Mouse (Mus musculus): ENCODE measurements at regions not wholly inside any gene's neighbourhood (a gene's known extent, or its start where the extent isn't known, plus 50 kb on each side); places are given as distances from the start of the nearest gene placed in this dataset.

DNA sequence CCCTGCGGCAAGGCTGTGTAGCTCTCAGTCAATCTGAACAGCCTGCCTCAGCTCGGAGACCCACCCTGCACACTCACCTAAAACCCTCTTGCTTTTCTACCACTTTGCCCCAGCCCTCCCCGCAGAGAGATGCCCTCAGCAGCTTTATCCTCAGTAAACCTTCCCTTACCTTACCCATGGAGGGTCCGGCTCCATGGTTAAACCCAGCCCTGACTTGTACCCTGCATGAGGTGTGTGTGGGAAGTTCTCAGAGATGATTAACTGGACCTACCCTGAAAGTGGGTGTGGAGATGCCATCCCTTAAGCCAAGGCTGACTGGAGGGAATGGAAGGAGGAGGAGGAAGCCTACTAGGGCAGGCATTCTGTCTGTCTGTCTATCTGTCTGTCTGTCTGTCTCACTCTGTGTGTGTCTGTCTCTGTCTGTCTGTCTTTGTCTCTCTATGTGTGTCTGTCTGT, 362.9 kb downstream of the Ajap1 start:
- Histone ChIP-seq H3K4me3 (ENCODE audit: insufficient read depth, poor library complexity, severe bottlenecking) (no peak overlapping the region), H3K36me3 (ENCODE audit: control insufficient read depth, insufficient read depth) (no peaks in the 10 kb centered on the region), H3K27me3 (ENCODE audit: control insufficient read depth, insufficient read depth, insufficient read length) (no peaks in the 10 kb centered on the region), H3ac (ENCODE audit: control insufficient read depth, insufficient read length, low read depth) (no peak overlapping the region), H3K79me3 (ENCODE audit: low read depth) (no peaks in the 10 kb centered on the region), H3K79me2 (ENCODE audit: control insufficient read depth, insufficient read depth) (no peaks in the 10 kb centered on the region)
- TF ChIP-seq MAX (IDR thresholded peaks at IDR 0.05): no peak
- no peak for TF ChIP-seq CTCF (IDR thresholded peaks at IDR 0.05; ENCODE audit: control insufficient read depth, insufficient read depth, insufficient read length)
- TF ChIP-seq CEBPB (IDR thresholded peaks at IDR 0.05; ENCODE audit: low read depth): no peak
- no peak for TF ChIP-seq MYOG (IDR thresholded peaks at IDR 0.05; ENCODE audit: control insufficient read depth, extremely low read depth, insufficient read length)
- no peak for TF ChIP-seq MYOD1 (IDR thresholded peaks at IDR 0.05; ENCODE audit: control insufficient read depth, insufficient read length, low read depth)
- no peak for TF ChIP-seq USF1 (IDR thresholded peaks at IDR 0.05; ENCODE audit: low read depth)
- no peak for TF ChIP-seq FOSL1 (IDR thresholded peaks at IDR 0.05; ENCODE audit: insufficient read depth, low read length, poor library complexity, severe bottlenecking)

DNA sequence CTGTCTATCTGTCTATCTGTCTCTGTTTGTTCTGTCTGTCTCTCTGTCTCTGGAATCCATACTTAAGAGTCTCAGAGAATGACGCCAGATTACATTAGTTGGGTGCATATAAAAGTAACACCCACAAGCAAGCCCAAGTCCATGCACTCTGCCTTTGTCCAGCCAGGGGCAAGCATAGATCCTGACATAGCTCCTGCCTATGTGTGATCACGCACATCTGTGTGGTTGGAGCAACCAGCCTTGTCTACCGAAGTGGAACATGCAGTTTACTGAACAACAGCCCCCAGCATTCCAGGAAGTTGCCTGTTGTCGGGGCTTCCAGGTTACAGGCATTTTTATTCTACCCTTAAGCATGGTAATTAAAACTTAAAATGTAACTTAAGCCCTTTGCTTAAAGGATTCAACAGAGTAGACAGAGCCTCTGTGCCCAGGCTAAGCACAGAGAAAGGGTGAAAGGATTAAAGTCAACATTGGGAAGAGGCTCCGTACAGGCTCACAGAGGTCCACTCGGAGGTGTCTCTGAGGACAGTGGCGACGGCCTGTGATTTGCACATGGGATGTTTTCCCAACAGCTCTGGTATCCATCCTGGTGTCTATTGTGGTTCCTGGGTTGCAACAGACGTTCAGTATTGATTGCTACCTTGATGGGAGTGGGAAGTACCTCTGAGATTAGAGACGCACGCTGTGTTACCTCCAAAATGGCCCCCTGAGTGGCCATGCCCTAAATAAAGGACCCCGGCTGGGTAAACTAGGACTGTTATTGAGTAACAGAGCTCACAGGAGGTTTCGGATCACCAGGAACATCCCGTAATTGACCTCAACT, 363.6 kb downstream of the Ajap1 start:
- H3K79me2 ChIP-seq (ENCODE audit: control insufficient read depth, insufficient read depth): no peaks in the 10 kb centered on the region
- H3K79me3 ChIP-seq (ENCODE audit: low read depth): no peaks in the 10 kb centered on the region
- H3K4me3 ChIP-seq (ENCODE audit: insufficient read depth, poor library complexity, severe bottlenecking): no peak overlapping the region
- no peaks in the 10 kb centered on the region for H3K36me3 ChIP-seq (ENCODE audit: control insufficient read depth, insufficient read depth)
- no peaks in the 10 kb centered on the region for H3K27me3 ChIP-seq (ENCODE audit: control insufficient read depth, insufficient read depth, insufficient read length)
- TF ChIP-seq USF1 (IDR thresholded peaks at IDR 0.05; ENCODE audit: low read depth) (no peak), MYOD1 (IDR thresholded peaks at IDR 0.05; ENCODE audit: control insufficient read depth, insufficient read length, low read depth) (no peak), CEBPB (IDR thresholded peaks at IDR 0.05; ENCODE audit: low read depth) (no peak), MYOG (IDR thresholded peaks at IDR 0.05; ENCODE audit: control insufficient read depth, extremely low read depth, insufficient read length) (no peak), CTCF (IDR thresholded peaks at IDR 0.05; ENCODE audit: control insufficient read depth, insufficient read depth, insufficient read length) (no peak), MAX (IDR thresholded peaks at IDR 0.05) (no peak), FOSL1 (IDR thresholded peaks at IDR 0.05; ENCODE audit: insufficient read depth, low read length, poor library complexity, severe bottlenecking) (no peak)
- H3ac ChIP-seq (ENCODE audit: control insufficient read depth, insufficient read length, low read depth): no peak overlapping the region

DNA sequence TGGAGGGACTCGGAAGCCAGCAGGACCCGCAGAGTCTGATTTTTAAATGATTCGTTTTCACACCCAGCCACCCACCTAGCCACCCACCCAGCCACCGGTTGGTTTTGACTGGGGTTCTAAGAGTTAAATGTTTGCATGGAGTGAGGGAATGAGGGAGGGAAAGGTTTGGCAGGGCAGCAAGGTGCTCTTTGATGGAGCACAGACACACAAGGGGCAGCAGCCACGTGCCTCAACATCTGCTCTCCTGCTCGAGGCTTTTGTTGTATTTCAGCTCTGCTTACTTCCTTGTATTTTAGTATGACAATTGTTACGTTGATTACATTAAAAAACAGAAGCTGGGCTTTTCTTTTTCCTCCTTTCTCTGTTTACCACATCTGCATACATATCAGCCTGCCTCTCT, 367.6 kb downstream of the Ajap1 start:
- Histone ChIP-seq H3K36me3 (ENCODE audit: control insufficient read depth, insufficient read depth) (no peaks in the 10 kb centered on the region), H3K79me2 (ENCODE audit: control insufficient read depth, insufficient read depth) (no peaks in the 10 kb centered on the region)

DNA sequence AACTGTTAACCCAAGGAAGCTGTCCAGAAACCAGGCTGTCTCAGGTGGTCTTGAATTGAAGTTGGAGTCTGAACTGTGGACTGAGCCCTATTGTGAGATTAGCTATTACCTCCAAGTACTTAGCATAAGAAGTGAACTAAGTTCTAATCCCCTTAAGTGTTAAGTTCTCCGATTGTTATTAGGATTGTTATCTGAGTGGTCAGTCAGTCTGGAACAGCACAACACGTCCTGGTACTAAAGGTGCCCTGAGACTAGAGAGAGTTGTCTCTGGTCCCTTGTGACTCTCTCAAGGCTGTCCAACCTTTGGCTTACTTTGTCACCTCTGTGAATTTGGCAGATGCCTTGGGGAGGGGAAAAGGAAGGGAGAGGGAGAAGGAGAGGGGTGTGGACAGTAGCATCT, 369.0 kb downstream of the Ajap1 start:
- TF ChIP-seq MAX (IDR thresholded peaks at IDR 0.05) (no peak), MYOG (IDR thresholded peaks at IDR 0.05; ENCODE audit: control insufficient read depth, extremely low read depth, insufficient read length) (no peak), USF1 (IDR thresholded peaks at IDR 0.05; ENCODE audit: low read depth) (no peak), CEBPB (IDR thresholded peaks at IDR 0.05; ENCODE audit: low read depth) (no peak), MYOD1 (IDR thresholded peaks at IDR 0.05; ENCODE audit: control insufficient read depth, insufficient read length, low read depth) (no peak), FOSL1 (IDR thresholded peaks at IDR 0.05; ENCODE audit: insufficient read depth, low read length, poor library complexity, severe bottlenecking) (no peak), CTCF (IDR thresholded peaks at IDR 0.05; ENCODE audit: control insufficient read depth, insufficient read depth, insufficient read length) (no peak)
- Histone ChIP-seq H3K79me2 (ENCODE audit: control insufficient read depth, insufficient read depth) (no peaks in the 10 kb centered on the region), H3K79me3 (ENCODE audit: low read depth) (no peaks in the 10 kb centered on the region)

More for the DNA sequence above, 367.6 kb downstream of the Ajap1 start:
- no peak for TF ChIP-seq FOSL1 (IDR thresholded peaks at IDR 0.05; ENCODE audit: insufficient read depth, low read length, poor library complexity, severe bottlenecking)
- no peak for TF ChIP-seq MAX (IDR thresholded peaks at IDR 0.05)
- TF ChIP-seq CTCF (IDR thresholded peaks at IDR 0.05; ENCODE audit: control insufficient read depth, insufficient read depth, insufficient read length): no peak
- no peak for TF ChIP-seq CEBPB (IDR thresholded peaks at IDR 0.05; ENCODE audit: low read depth)
- no peak for TF ChIP-seq MYOG (IDR thresholded peaks at IDR 0.05; ENCODE audit: control insufficient read depth, extremely low read depth, insufficient read length)
- no peak for TF ChIP-seq USF1 (IDR thresholded peaks at IDR 0.05; ENCODE audit: low read depth)
- no peak for TF ChIP-seq MYOD1 (IDR thresholded peaks at IDR 0.05; ENCODE audit: control insufficient read depth, insufficient read length, low read depth)
- H3K27me3 ChIP-seq (ENCODE audit: control insufficient read depth, insufficient read depth, insufficient read length): no peaks in the 10 kb centered on the region
- no peaks in the 10 kb centered on the region for H3K79me3 ChIP-seq (ENCODE audit: low read depth)
- H3K4me3 ChIP-seq (ENCODE audit: insufficient read depth, poor library complexity, severe bottlenecking): no peak overlapping the region
- no peak overlapping the region for H3ac ChIP-seq (ENCODE audit: control insufficient read depth, insufficient read length, low read depth)

DNA sequence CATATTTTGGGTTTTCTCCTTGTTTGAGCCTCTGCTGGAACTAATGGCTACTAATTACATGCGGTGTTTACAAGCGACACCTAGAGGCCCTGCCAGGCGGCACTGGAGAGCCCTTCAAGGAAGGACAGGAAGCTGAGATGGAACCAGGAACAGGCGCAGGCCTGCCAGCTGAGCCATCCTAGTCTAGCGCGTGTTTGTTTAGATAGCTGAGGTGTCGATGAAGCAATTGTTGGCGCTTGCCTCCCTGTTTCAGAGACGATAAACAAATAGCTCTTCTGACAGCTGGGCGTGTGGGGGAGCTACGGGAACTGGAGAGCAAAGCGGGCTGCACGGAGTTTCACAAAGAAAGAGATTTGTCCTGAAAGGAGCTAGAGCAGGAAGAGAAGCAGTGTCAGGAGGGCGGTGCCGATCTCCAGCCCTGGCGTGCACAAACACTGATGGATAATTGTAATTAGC, 372.3 kb downstream of the Ajap1 start:
- Histone ChIP-seq H3K79me3 (ENCODE audit: low read depth) (no peaks in the 10 kb centered on the region), H3K27me3 (ENCODE audit: control insufficient read depth, insufficient read depth, insufficient read length) (no peaks in the 10 kb centered on the region), H3K79me2 (ENCODE audit: control insufficient read depth, insufficient read depth) (no peaks in the 10 kb centered on the region), H3ac (ENCODE audit: control insufficient read depth, insufficient read length, low read depth) (no peak overlapping the region), H3K36me3 (ENCODE audit: control insufficient read depth, insufficient read depth) (no peaks in the 10 kb centered on the region), H3K4me3 (ENCODE audit: insufficient read depth, poor library complexity, severe bottlenecking) (no peak overlapping the region)
- TF ChIP-seq CTCF (IDR thresholded peaks at IDR 0.05; ENCODE audit: control insufficient read depth, insufficient read depth, insufficient read length) (no peak), FOSL1 (IDR thresholded peaks at IDR 0.05; ENCODE audit: insufficient read depth, low read length, poor library complexity, severe bottlenecking) (no peak), MYOG (IDR thresholded peaks at IDR 0.05; ENCODE audit: control insufficient read depth, extremely low read depth, insufficient read length) (no peak), CEBPB (IDR thresholded peaks at IDR 0.05; ENCODE audit: low read depth) (no peak), USF1 (IDR thresholded peaks at IDR 0.05; ENCODE audit: low read depth) (no peak), MAX (IDR thresholded peaks at IDR 0.05) (no peak), MYOD1 (IDR thresholded peaks at IDR 0.05; ENCODE audit: control insufficient read depth, insufficient read length, low read depth) (no peak)

More for the DNA sequence above, 369.0 kb downstream of the Ajap1 start:
- no peaks in the 10 kb centered on the region for H3K36me3 ChIP-seq (ENCODE audit: control insufficient read depth, insufficient read depth)
- H3ac ChIP-seq (ENCODE audit: control insufficient read depth, insufficient read length, low read depth): no peak overlapping the region
- no peaks in the 10 kb centered on the region for H3K27me3 ChIP-seq (ENCODE audit: control insufficient read depth, insufficient read depth, insufficient read length)
- H3K4me3 ChIP-seq (ENCODE audit: insufficient read depth, poor library complexity, severe bottlenecking): no peak overlapping the region

Measured in C2C12 (cell line).